Mouse (Mus musculus): ENCODE measurements at regions not wholly inside any gene's neighbourhood (a gene's known extent, or its start where the extent isn't known, plus 50 kb on each side); places are given as distances from the start of the nearest gene placed in this dataset.

DNA sequence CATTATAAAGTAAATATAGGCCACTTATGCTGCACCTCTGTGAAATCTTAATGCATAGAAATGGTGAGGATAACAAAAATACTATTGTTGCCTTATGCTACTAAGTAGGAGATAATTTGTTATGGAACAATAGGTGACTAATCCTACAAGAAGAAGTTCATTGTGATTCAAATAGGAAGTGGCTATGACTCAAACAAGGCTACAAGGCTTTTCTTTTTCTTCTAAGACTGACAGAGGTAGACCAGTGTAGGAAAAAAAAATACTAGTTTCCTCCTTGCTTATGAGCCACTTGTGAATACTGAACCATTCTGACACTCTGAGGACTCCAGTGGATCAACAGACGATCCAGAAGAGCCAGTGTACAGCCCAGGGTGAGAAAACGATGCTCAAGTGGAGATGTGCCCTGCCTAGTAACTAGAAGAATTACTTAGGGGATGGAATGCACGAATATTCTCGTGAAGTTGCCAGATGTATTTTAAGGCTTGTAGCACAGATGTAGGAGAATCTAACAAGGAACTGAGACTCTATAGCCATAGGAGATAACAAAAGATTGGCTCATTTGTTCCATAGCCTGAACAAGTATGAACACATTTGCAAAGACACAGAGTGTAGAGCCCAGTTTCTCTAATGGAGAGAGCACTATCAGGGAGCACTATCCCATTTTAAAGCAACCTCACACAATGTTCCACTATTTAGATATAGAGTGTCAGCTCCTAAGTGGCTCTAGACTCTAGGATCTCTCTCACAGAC lies 60.3 kb downstream of the Fzd1 start:
- ChIA-PET POLR2A (no interaction called here), CTCF (no interaction called here)

DNA sequence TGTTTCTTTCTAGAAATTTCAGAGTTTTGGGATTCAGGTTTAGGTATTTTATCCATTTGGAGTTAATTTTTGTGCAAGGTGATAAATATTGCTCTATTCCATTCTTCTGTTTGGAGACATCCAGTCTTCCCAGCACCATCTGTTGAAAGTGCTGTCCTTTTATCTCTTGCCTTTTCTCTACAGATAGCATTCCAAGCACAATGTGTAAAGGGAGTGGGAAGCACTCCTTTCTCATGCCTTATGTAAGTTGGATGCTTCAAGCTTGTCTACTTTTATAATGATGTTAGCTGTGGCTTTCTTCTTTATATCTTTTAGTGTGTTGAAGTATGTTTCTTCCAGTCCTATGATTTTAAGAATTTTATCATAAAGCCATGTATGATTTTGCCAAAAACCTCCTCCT lies 61.1 kb downstream of the Fzd1 start:
- CTCF ChIA-PET: no interaction called here
- POLR2A ChIA-PET: no interaction called here

DNA sequence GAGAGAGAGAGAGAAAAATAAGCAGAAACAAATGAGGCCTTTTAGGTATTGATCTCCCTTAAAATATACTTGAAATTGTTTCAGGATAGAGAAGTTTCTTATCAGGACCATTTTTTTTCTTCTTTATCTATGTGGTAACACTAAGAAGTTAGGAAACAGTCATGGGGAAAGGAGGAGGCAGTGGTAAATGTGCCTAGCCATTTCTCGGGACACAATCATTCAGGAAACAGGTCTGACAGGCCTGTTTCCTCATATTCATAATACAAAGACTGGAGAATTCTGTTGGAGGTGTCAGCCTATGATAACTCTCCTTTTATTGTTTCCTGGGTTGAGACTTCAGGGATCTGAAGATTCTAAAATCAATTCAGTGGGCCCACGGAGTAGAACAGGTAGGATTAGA lies 68.7 kb downstream of the Fzd1 start:
- ChIA-PET POLR2A (no interaction called here), CTCF (no interaction called here)

DNA sequence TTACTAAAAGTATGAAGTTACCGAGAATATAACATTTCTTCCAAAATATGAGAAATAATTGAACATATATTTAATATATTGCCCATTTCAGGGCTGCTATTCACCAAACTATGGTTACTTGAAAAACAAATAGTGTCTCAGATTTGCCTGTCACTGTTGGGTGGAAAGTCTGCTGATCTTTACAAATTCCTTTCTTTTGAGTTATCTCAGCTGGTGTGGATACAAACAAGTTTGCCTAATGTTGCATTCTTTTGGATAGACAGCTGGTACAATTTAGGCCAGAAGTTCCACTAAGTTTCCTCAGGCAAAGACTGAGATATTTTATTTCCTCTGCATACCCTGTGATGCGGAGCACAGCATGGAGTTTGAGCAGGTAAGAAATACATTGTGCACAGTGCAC lies 82.5 kb downstream of the Fzd1 start:
- CTCF ChIA-PET: no interaction called here
- POLR2A ChIA-PET: no interaction called here

DNA sequence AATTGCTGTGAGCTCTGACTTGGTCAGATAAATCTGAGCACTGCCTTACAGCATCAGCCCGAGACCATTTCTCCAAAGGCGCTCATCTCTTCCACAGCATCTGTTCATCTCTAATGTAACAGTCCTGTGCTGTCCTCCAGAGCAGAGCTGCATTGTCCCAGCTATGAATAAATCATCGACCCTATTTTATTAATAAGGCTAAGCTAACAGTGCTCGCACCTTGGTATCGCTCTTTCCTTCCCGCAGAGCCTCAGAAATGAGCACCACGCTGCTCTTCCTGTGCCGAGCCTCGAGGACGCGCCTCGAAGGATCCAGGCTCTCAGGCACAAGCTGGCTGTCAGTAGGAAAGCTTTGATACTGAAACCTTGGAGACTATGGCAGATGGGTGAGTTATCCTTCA lies 91.5 kb downstream of the Fzd1 start:
- ChIA-PET CTCF (no interaction called here), POLR2A (no interaction called here)

DNA sequence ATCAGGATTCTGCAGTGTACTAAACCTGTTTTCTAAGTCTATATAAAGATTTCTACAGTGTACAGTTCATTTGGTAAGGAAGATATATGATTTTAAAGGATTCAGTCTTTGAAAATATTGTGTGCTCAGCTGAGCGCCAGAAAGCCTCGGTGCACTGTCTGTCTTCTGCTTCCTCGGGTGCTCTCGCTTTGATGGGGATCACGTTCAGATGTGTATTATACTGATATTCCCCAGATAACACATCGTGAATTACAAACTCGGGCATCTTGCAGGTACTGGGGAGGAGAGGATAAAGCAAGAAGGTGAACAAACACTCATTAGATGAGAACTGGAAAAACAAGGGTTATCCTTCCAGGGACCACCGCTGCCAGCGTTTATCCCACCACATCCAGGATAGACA lies 91.9 kb downstream of the Fzd1 start:
- ChIA-PET CTCF (no interaction called here), POLR2A (no interaction called here)

DNA sequence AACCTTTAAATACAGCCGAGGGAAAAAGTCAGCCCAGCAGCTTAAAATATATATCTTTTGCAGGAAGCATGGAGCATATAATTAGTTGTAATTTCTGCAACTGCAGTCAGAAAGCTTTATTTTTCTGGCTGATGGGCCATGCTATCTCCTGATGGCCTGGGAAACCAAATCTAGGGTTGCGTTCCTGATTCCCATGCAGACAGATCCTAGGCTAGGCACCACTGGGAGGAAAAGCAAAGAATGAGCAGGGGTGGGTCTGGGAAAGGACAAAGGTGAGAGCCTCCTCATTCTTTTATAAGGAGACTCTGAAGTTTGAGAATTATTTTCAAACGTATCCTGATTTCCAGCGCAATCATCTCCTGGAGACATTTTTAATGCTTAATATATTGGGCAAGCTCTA lies 92.9 kb downstream of the Fzd1 start:
- ChIA-PET CTCF (no interaction called here), POLR2A (interaction anchor here in 1 of 4 experiments (0.6 kb wide), 1 partner anchor 298 kb away, joined by 3 read pairs; no protein-coding TSS in a partner anchor)

DNA sequence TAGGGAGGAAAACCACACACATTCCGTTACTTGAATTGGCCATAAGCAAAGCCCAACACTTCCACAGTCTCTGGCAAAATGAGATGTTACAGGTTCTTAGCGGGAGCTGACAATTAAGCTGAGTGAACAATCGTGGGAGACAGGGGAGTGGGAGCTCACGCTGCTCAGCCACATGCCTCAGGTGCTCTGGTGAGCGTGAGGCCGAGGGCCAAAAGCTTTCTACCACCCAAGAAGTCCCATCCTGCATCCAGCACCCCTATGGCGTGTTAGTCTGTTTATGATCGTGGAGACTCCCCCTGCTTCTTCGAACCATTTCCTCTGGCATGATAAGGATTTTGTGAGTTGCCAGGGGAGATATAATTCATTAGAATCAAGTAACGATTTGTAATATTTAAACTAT lies 93.3 kb downstream of the Fzd1 start:
- CTCF ChIA-PET: no interaction called here

DNA sequence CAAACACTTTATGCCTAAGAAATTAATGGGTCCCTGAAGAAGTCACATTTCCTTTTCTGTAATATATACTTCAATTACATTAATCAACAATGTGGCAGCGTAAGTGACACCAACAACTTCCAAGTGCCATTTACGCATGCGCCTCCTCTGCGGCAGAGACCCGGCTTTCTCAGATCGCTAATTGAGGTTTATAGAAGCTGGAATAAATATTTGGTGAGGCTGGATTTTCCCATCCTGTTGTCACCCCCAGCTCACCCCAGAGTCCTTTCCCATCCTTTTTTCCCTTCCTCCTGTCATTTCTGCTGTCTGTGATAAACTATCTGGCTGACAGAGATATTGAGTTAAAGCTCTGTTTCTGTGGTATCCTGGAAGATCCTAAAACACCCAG lies 95.6 kb downstream of the Fzd1 start:
- CTCF ChIA-PET: no interaction called here
- POLR2A ChIA-PET: no interaction called here

More for the DNA sequence above, 93.3 kb downstream of the Fzd1 start:
- POLR2A ChIA-PET: interaction anchor here in 1 of 4 experiments (0.6 kb wide), 1 partner anchor 299 kb away, joined by 3 read pairs; no protein-coding TSS in a partner anchor

DNA sequence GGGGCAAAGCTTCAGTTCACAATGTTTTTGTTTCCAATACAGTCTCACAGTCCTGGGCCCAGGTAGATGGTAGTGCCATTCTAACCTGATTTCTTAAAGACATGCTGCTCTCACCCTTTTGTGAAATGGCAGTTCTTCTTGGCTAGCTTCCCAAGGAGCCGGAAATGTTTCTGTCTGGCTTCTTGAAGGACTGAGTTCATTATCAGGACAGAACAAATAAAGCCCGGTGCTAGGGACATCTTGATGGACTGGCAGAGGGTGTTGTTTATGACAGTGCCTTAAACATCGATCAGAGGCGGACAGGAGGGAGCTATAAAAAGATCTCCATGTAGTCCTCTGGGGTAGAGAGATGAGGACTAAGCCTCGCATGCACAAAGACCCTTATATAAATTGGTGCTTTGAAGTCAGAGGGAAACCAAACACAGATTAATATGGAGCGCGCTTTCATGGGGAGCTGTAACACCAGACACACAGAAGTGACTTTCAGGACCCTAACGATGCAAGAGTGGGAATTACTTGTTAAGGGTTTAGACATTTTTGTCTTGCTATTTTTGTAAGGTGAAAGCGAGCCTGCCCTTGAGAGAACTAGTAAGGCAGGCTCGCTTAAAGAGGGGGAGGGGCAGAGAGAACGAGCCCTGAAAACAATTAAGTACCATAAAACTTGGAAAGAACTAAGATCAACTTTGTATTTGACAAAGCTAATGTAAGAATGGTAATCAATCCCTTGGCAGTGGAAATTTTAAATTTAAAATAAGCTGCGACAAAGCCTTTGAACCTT lies 96.2 kb downstream of the Fzd1 start:
- ChIA-PET CTCF (interaction anchor here in 1 of 4 experiments (0.6 kb wide), 1 partner anchor 16 kb away, joined by 3 read pairs; no protein-coding TSS in a partner anchor), POLR2A (no interaction called here)

DNA sequence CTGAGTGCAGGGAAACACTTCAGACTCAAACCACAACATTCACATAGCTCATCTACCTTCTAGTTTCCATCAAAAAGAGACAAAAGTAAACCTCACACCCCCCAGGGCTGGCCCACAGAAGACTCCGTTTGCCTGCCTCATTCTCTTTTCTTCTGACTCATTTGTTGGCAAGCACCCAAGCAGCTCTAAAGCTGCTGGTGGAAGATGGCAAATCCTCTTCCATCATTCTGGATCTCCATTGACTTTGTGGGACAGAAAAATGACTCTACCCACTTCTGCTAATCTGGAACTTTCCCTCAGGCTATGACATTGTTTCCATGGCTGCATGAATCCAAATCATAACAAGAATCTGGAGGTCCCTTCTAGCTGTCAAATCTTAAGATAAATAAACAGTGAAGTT lies 99.9 kb downstream of the Fzd1 start:
- ChIA-PET CTCF (no interaction called here), POLR2A (no interaction called here)

DNA sequence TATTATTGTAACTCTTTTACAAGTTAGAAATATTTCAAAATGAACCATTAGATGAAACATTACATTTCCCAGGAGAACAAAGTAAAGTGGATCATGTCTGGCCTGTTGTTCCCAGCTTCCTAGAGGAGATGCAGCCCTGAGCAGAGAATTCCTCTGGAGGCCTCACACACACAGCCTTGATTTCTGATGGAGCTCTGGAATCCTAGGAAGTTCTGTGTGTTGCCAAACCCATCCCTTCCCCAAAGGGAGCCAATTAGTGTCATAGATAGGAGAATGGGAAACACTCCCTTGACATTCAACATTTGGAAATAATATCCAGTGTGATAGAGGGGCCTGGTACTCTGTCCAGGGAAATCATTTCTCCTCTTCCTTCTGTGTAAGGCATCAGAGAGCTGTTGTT lies 103.6 kb downstream of the Fzd1 start:
- POLR2A ChIA-PET: no interaction called here
- CTCF ChIA-PET: no interaction called here

DNA sequence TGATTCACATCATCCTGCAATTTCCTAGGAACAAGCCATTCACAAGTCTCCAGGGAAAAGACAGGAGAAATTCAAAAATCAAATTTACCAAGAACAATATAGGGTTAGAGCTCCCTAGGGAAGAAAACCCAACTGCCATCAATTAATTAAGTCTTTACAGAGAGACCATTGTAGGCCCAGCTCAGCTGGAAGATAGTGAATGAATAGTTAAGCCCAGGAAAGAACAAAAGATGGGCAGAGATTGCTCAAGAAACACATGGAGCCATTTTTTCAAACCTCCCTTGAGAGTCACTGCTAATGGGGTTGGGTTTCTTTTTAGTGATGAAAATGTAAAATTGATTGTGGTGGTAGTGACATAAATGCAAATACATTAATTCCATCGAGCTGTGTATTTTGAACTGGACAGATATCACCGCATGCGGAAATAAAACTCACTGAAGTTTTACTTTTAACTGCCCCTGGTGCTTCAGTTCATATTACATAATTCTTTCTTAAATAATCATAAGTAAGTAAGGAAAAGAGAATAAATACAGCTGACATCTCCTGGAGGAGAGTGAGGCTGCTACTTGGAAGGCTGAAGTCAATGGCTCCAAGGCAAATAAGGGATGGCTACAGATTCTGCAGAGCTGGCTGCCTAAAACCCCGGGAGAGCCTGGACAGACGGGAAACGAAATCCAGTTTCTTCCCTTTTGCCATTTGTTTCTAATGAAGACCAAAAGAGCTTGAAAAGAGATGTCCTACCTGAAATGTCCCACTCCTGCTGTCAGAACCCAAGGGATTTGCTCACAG lies 106.5 kb downstream of the Fzd1 start:
- CTCF ChIA-PET: interaction anchor here in 1 of 4 experiments (0.6 kb wide), 1 partner anchor 35 kb away, joined by 3 read pairs; no protein-coding TSS in a partner anchor
- POLR2A ChIA-PET: no interaction called here

DNA sequence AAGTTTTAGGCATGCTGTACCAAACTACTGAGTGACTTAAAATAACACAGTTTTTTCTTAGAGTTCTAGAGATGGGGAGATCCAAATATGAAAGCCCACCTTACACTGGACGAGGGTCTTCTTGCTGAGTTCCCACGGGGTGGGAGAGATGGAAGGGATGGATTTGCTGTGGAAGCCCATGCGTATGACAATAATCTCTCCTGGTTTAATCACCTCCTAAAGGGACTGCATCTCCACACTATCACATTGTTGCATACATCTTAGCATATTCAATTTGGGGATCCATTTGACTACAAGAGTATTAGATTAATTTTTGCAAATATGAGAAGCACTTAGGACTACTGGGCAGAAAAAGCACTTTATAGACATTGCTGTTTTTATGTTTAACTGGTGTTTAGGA lies 107.1 kb downstream of the Fzd1 start:
- POLR2A ChIA-PET: no interaction called here
- CTCF ChIA-PET: no interaction called here

DNA sequence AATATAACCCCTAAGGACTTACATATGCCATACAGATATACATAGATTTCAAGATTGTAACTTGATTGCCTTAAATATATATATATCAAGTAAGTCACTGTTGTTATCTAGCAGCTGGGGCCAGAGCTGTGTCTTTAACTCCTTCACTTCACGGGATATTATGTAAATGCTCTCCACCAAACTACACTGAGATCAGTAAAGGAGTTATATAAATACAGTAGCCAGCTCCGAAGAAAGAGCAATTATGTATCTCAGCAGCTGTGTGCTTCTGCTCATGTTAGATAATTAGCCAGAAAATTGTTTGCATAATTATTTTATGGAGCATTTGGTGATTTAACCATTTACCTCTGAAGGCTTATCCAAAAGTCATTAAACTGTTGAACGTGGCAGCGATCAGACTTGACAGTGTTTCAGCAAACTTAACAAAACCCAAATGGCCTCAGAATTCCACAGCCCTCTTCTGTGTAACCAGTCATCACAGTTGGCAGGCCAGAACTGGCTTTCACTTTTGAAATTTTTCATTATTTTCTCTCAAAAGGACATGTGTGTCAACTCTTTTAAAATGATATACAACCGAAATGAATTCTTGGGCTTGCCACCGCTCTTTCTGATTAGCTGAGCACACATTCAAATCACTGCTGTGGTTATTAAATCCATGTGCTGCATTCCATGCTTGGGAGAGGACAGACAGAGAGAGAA lies 107.8 kb downstream of the Fzd1 start:
- POLR2A ChIA-PET: no interaction called here

DNA sequence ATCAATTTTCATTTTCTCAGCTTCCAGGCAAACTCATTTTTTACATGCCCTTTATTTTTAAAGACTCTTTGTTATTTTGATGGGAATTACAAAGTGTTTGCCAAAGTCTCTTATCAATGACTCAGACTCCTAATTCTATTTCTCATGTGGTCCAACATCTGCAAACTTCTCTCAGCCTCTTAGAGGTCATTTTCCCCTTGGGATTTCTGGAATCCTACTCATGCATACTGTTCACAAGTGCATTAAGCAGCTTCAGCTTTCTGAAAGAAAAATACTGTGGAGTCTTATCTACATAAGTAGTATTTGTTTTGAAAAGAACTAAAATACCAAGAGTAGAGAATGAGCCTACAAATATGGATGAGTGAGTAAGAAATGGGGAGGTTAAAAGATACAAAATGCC lies 116.8 kb downstream of the Fzd1 start:
- ChIA-PET POLR2A (interaction anchor here in 1 of 4 experiments (0.6 kb wide), 1 partner anchor 523 kb away, joined by 3 read pairs; no protein-coding TSS in a partner anchor), CTCF (no interaction called here)

More for the DNA sequence above, 107.8 kb downstream of the Fzd1 start:
- CTCF ChIA-PET: no interaction called here

DNA sequence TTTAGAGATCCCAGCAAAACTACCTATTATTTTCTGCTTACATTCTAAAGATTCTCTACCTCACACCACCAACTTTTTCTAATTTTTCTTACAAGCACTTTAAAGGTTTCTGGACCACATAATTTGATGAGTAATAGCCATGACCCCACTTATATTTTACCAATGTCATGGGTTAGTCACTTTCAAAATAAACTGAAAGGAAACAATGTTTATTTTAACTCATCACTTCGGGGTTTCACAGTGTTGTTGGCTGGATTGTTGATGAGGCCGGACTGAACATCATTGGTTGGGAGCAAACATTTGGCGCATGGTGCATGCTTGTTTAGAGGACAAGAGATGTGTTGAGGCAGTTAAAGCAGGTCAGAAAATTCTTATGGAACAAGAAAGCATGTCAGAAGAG lies 124.1 kb downstream of the Fzd1 start:
- CTCF ChIA-PET: no interaction called here
- POLR2A ChIA-PET: no interaction called here

DNA sequence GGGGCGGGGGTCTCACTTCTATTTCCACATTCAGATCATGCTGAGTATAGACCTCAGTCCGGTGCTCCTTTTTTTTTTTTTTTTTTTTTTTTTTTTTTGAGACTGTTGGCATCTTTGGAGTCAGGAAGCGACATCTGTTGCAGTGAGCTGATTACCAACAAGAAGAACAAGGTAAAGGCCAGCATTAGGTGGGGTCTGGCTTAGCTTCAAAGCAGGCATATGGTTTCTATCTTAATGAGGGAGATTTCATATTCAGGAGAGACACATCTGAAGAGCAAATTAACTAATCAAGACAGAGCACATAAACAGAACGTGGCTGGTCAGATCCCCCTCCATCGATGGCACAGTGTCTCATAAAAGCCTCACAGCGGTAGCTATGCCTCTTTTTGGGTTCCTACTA lies 132.6 kb downstream of the Fzd1 start:
- POLR2A ChIA-PET: interaction anchor here in 2 of 4 experiments (0.5 to 1.1 kb wide), 2 partner anchors 65 to 977 kb away, joined by 3 to 5 read pairs; no protein-coding TSS in a partner anchor

DNA sequence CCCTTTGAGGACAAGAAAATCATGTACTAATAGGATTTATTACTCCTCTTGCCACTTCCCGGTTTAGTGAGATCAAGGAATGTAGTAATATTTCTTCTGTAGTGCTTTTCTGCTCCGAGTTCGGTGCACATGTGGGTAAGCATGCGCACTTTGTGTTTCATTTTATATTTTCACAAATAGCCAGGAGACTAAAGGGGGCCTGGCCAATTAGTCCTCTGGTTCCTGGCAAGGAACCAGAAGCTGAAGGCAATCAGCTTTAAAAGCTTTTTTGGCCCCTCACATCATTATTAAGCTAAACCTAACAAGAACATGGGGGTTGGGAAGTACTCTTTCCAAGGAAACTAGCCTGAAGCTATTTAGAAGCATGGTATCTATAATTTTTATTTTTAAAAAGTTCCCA lies 134.2 kb downstream of the Fzd1 start:
- POLR2A ChIA-PET: no interaction called here
- CTCF ChIA-PET: interaction anchor here in 1 of 4 experiments (0.7 kb wide), 1 partner anchor 296 kb away, joined by 3 read pairs; no protein-coding TSS in a partner anchor

More for the DNA sequence above, 132.6 kb downstream of the Fzd1 start:
- CTCF ChIA-PET: no interaction called here

Measured in embryonic stem cell, embryonic (primary cell).